Mouse (Mus musculus) urinary bladder, adult 18-20 months (tissue): ENCODE data around the gene Mycbpap.

ENCODE experiments used
- DNase-seq, 2 experiments: peaks; one replicate each; pipeline ENCODE4 v3.0.0; 2022; ENCODE audit warnings: low spot score in 2 of 2, mixed read lengths in 2 of 2

Gene Mycbpap

GRCm38 (mm10) chr11:94481963-94482362 lies 39.6 kb downstream of the Mycbpap start:
- DNase-seq: no peak

GRCm38 (mm10) chr11:94480382-94480781 lies 41.2 kb downstream of the Mycbpap start:
- no peak for DNase-seq

GRCm38 (mm10) chr11:94477651-94478050 lies 43.9 kb downstream of the Mycbpap start:
- no peak for DNase-seq

GRCm38 (mm10) chr11:94475722-94476121 lies 45.8 kb downstream of the Mycbpap start:
- no peak for DNase-seq

- no peak for DNase-seq
Observed at GRCm38 (mm10) chr11:94474544-94474910, 47.0 kb downstream of the Mycbpap start.

- peak; percentile 79 to 81 for DNase-seq
Observed at GRCm38 (mm10) chr11:94473707-94474543, 47.6 kb downstream of the Mycbpap start, which contains the start of gene Cacna1g. Gene Cacna1g (minus strand): TSS chr11:94474198.

- DNase-seq: no peak
Observed at GRCm38 (mm10) chr11:94472916-94473706, 48.4 kb downstream of the Mycbpap start.

GRCm38 (mm10) chr11:94472585-94472915 lies 49.0 kb downstream of the Mycbpap start:
- no peak for DNase-seq

- no peak for DNase-seq
Observed at GRCm38 (mm10) chr11:94471740-94472584, 49.6 kb downstream of the Mycbpap start.

GRCm38 (mm10) chr11:94470391-94470790 lies 51.2 kb downstream of the Mycbpap start:
- DNase-seq: no peak

- DNase-seq: no peak
Observed at GRCm38 (mm10) chr11:94469136-94470064, 52.1 kb downstream of the Mycbpap start.

GRCm38 (mm10) chr11:94468582-94469064 lies 52.9 kb downstream of the Mycbpap start:
- DNase-seq: no peak

GRCm38 (mm10) chr11:94466333-94466855 lies 55.1 kb downstream of the Mycbpap start:
- no peak for DNase-seq

- no peak for DNase-seq
Observed at GRCm38 (mm10) chr11:94464170-94464569, 57.4 kb downstream of the Mycbpap start.

- DNase-seq: no peak
Observed at GRCm38 (mm10) chr11:94461856-94462255, 59.7 kb downstream of the Mycbpap start.

- no peak for DNase-seq
Observed at GRCm38 (mm10) chr11:94457001-94457400, 64.5 kb downstream of the Mycbpap start.

GRCm38 (mm10) chr11:94456347-94456746 lies 65.2 kb downstream of the Mycbpap start:
- DNase-seq: no peak

GRCm38 (mm10) chr11:94455161-94455820 lies 66.3 kb downstream of the Mycbpap start:
- DNase-seq: no peak

- no peak for DNase-seq
Observed at GRCm38 (mm10) chr11:94454756-94455155, 66.8 kb downstream of the Mycbpap start.
